Mouse (Mus musculus) forebrain, embryonic 16.5 days (tissue): Measurements from ENCODE around the gene Vmn1r25. TPM values are rescaled to one million over a fixed set of nuclear protein-coding genes. Genes with fewer than 3 reads are reported as not detected.
"Not testable (repeated sequence)": the region's sequence is repeated elsewhere in the genome, so short reads cannot be mapped to it uniquely, and the experiment has no call there.

ENCODE experiments used
- ATAC-seq: fragments of 200-750 bp; cut with Nextera tagmentation; 2 replicates; pipeline ENCODE4 v1.8.0; 2017; ENCODE audit warnings: mild to moderate bottlenecking, moderate library complexity
- H3K27ac ChIP-seq: fragments of 300-500 bp; sonication (generic); 2 replicates; pipeline ENCODE4 v1.5.1; 2014; ENCODE audit warnings: low read length, control low read depth
- H3K27me3 ChIP-seq: fragments of 300-500 bp; sonication (generic); replicated peaks from 2 replicates; pipeline ENCODE4 v1.6.1; 2014; ENCODE audit warnings: low read length; ENCODE audit not compliant: control insufficient read depth, insufficient read depth
- H3K36me3 ChIP-seq: fragments of 300-500 bp; sonication (generic); 2 replicates; pipeline ENCODE4 v1.6.1; 2014; ENCODE audit not compliant: control insufficient read depth, insufficient read depth
- H3K4me1 ChIP-seq: fragments of 300-500 bp; sonication (generic); replicated peaks from 2 replicates; pipeline ENCODE4 v1.6.1; 2014; ENCODE audit warnings: low read length; ENCODE audit not compliant: control insufficient read depth, insufficient read depth
- H3K4me2 ChIP-seq: fragments of 300-500 bp; sonication (generic); 2 replicates; pipeline ENCODE4 v1.6.1; 2014; ENCODE audit warnings: mild to moderate bottlenecking, low read length, control low read depth
- H3K4me3 ChIP-seq: fragments of 300-500 bp; sonication (generic); replicated peaks from 2 replicates; pipeline ENCODE4 v1.5.1; 2014; ENCODE audit warnings: mild to moderate bottlenecking, low read length, control low read depth
- H3K9ac ChIP-seq: fragments of 300-500 bp; sonication (generic); replicated peaks from 2 replicates; pipeline ENCODE4 v1.6.1; 2014; ENCODE audit warnings: low read depth, low read length, control low read depth
- H3K9me3 ChIP-seq: fragments of 300-500 bp; sonication (generic); 2 replicates; pipeline ENCODE4 v1.6.1; 2016; ENCODE audit warnings: low read length; ENCODE audit not compliant: control insufficient read depth
- WGBS: fragments of 180-500 bp; shearing (Covaris S2); extraction: QIAGEN DNeasy Blood & Tissue Kit; methylation state at CpG from one replicate; pipeline ENCODE4 v1.1.7; 2014; 5-methylcytosine and 5-hydroxymethylcytosine counted together
- polyA plus RNA-seq: library from polyadenylated mRNA; unstranded; fragments of >200 nt; fragmentation: Nextera tagmentation; extraction: Ambion mirVana; gene quantifications from 2 replicates; pipeline ENCODE4 v1.2.1, GENCODE M21; 2015

The Vmn1r25 gene
- not detected in 2 replicates for polyA plus RNA-seq

GRCm38 (mm10) chr6:57980710-57981109, at the start of gene Vmn1r25:
Gene Vmn1r25 (minus strand): TSS chr6:57980810.
- no peak within 1 kb of the TSS for H3K4me3 ChIP-seq
- WGBS, result 65% methylated on average over 3 of the region's 3 CpGs

DNA sequence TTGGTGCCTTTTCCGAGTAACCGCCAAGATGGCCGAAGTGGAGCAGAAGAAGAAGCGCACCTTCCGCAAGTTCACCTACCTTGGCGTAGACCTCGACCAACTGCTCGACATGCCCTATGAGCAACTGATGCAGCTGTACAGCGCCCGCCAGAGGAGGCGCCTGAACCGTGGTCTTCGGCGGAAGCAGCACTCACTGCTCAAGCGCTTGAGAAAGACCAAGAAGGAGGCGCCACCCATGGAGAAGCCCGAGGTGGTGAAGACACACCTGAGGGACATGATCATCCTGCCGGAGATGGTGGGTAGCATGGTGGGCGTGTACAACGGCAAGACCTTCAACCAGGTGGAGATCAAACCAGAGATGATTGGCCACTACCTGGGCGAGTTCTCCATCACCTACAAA, 36.9 kb upstream of the Vmn1r25 start:
- H3K27me3 ChIP-seq, H3K4me1 ChIP-seq: not testable (repeated sequence)
- WGBS, result 89% methylated on average over 21 of the region's 21 CpGs

More at GRCm38 (mm10) chr6:57980710-57981109, at the start of gene Vmn1r25:
- Histone ChIP-seq H3K9me3 (no peaks in the 10 kb centered on the region), H3K4me2 (no peak within 1 kb of the TSS), H3K9ac (no peak within 1 kb of the TSS), H3K27ac (no peak within 1 kb of the TSS), H3K27me3 (no peaks in the 10 kb centered on the region), H3K4me1 (no peaks in the 10 kb centered on the region), H3K36me3 (no peaks in the 10 kb centered on the region)
- ATAC-seq, result no peak

DNA sequence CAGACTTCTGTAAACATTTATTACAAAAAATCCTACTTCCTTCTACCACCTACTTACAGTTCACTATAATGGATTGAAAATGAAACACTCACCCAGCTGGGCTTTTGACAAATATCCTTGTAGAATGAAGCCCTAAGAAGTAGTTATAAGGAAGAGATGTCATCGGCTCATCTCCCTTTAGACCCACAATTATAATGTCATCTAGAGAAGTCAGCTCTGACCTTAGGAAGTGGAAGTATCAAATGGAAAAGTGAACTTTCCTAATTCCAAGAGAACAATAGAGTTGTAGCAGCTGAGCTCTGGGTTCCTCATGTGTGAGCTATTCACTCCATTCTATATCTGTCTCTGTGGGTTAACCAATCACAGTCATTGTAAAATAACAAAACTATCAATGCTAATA, 34.4 kb upstream of the Vmn1r25 start, which contains the start of gene Vmn1r26:
Gene Vmn1r26 (minus strand): TSS at position 101 of the 400 bp plus-strand sequence.
- Histone ChIP-seq H3K4me3 (no peak within 1 kb of the TSS), H3K9ac (no peak within 1 kb of the TSS), H3K27ac (no peak within 1 kb of the TSS), H3K27me3 (no peaks in the 10 kb centered on the region), H3K4me2 (no peak within 1 kb of the TSS), H3K36me3 (no peaks in the 10 kb centered on the region), H3K9me3 (no peaks in the 10 kb centered on the region), H3K4me1 (no peaks in the 10 kb centered on the region)
- WGBS, result 92% methylated on average over 1 of the region's 1 CpGs
- ATAC-seq, result no peak

More for the DNA sequence above, 36.9 kb upstream of the Vmn1r25 start:
- H3K9me3 ChIP-seq, H3K4me2 ChIP-seq, H3K36me3 ChIP-seq, H3K4me3 ChIP-seq, H3K9ac ChIP-seq, ATAC-seq, H3K27ac ChIP-seq: not testable (repeated sequence)

- H3K27ac ChIP-seq, H3K9me3 ChIP-seq, H3K4me3 ChIP-seq, H3K4me2 ChIP-seq, H3K9ac ChIP-seq, H3K27me3 ChIP-seq, ATAC-seq, H3K36me3 ChIP-seq, H3K4me1 ChIP-seq: not testable (repeated sequence)
- WGBS, result 81% methylated on average over 1 of the region's 1 CpGs
These were observed 19.2 kb downstream of the Vmn1r25 start, which contains the start of gene Vmn1r24 for GRCm38 (mm10) chr6:57961403-57961802. Gene Vmn1r24 (minus strand): TSS chr6:57961503.

Other genes with a start within 250 kb of the Vmn1r25 start
- gene Vopp1, start 155.7 kb downstream of the Vmn1r25 start, polyA plus RNA-seq, result 186 and 203 TPM in 2 replicates
- gene Vmn1r21, start 130.5 kb downstream of the Vmn1r25 start, polyA plus RNA-seq, result not detected in 2 replicates
- not detected in 2 replicates for gene Vmn1r22, start 72.8 kb downstream of the Vmn1r25 start, polyA plus RNA-seq
- not detected in 2 replicates for gene Vmn1r23, start 54.0 kb downstream of the Vmn1r25 start, polyA plus RNA-seq
- not detected in 2 replicates for gene Vmn1r24, start 19.3 kb downstream of the Vmn1r25 start, polyA plus RNA-seq
- not detected in 2 replicates for gene Vmn1r26, start 34.3 kb upstream of the Vmn1r25 start, polyA plus RNA-seq
- not detected in 2 replicates for gene Vmn1r27, start 238.0 kb upstream of the Vmn1r25 start, polyA plus RNA-seq